Mouse (Mus musculus) lung, embryonic 16.5 days (tissue): ENCODE data around the gene Apol11b. TPM values are rescaled to one million over a fixed set of nuclear protein-coding genes. Genes with fewer than 3 reads are reported as not detected.

Experiments used
- polyA plus RNA-seq: library from polyadenylated mRNA; unstranded; fragments of >200 nt; fragmentation: Nextera tagmentation; extraction: Ambion mirVana; gene quantifications from 2 replicates; pipeline ENCODE4 v1.2.1, GENCODE M21; 2015

Apol11b gene
- polyA plus RNA-seq, 1 experiment from 2014 or later, result not detected

Other genes with a start within 250 kb of the Apol11b start
- 0.10 and 0.11 TPM in 2 replicates for gene Apol7a, start 244.2 kb downstream of the Apol11b start, polyA plus RNA-seq
- 0.10 and 0.13 TPM in 2 replicates for gene Apol9a, start 232.2 kb downstream of the Apol11b start, polyA plus RNA-seq
- not detected in 2 replicates for gene Apol7b, start 195.8 kb downstream of the Apol11b start, polyA plus RNA-seq
- gene Apol10a, start 166.2 kb downstream of the Apol11b start, polyA plus RNA-seq, result not detected in 2 replicates
- gene Apol11a, start 135.0 kb downstream of the Apol11b start, polyA plus RNA-seq, result not detected in 2 replicates
- gene Apol7c, start 110.0 kb downstream of the Apol11b start, polyA plus RNA-seq, result not detected in 2 replicates
- not detected in 2 replicates for gene 1700025B11Rik, start 81.4 kb downstream of the Apol11b start, polyA plus RNA-seq
- 0.06 and 0.09 TPM in 2 replicates for gene Apol10b, start 47.2 kb downstream of the Apol11b start, polyA plus RNA-seq
- not detected in 2 replicates for gene Gm36245, start 44.0 kb downstream of the Apol11b start, polyA plus RNA-seq
- gene Apol7e, start 55.6 kb upstream of the Apol11b start, polyA plus RNA-seq, result not detected in 2 replicates
- gene Apol9b, start 85.8 kb upstream of the Apol11b start, polyA plus RNA-seq, result 0.15 TPM in 1 of 2 replicates, not detected in the other
- 0.10 and 0.20 TPM in 2 replicates for gene Apol8, start 113.7 kb upstream of the Apol11b start, polyA plus RNA-seq
- gene Myh9, start 198.9 kb upstream of the Apol11b start, polyA plus RNA-seq, result 71.7 and 77.6 TPM in 2 replicates